Mouse (Mus musculus) ES-Bruce4 (cell line): ENCODE measurements around the gene Heg1.

Experiments used
- CTCF ChIP-seq: IDR thresholded peaks from one replicate; pipeline ENCODE4 v1.8.1; 2011; ENCODE audit warnings: low read depth, low read length
- POLR2A ChIP-seq: IDR thresholded peaks from one replicate; pipeline ENCODE4 v1.8.1; 2011; ENCODE audit warnings: low read length; ENCODE audit not compliant: insufficient read depth

DNA sequence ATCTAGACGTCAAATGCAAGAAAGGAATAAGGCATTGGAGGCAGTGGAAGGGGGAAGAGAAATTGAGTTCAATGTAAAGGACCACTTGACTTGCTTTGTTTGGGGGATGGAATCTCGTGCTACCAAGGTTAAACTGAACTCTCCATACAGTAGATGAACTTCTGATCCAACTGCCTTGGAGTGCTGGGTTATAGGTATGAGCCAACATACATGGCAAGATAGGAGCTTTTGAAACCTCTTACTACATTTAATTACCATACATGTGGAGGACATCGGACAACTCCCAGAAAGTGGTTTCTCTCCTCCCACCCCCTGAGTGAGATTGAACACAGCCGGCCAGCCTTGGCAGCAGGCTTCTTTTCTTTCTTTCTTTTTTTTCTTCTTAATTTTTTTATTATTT, 110.9 kb downstream of the Heg1 start:
- TF ChIP-seq POLR2A (no peak), CTCF (no peak)
